Mouse (Mus musculus) ES-Bruce4 (cell line): Measurements from ENCODE around the gene Stk11ip. TPM values are rescaled to one million over a fixed set of nuclear protein-coding genes. Genes with fewer than 3 reads are reported as not detected.

ENCODE experiments used
- H3K27ac ChIP-seq: 2 replicates; pipeline ENCODE4 v1.5.1; 2012; ENCODE audit warnings: low read length, inconsistent platforms; ENCODE audit not compliant: insufficient read depth
- H3K27me3 ChIP-seq: 2 replicates; pipeline ENCODE4 v1.6.1; 2012; ENCODE audit warnings: mild to moderate bottlenecking, low read length, inconsistent platforms; ENCODE audit not compliant: control insufficient read depth, poor library complexity, insufficient read depth, severe bottlenecking
- H3K36me3 ChIP-seq: 2 replicates; pipeline ENCODE4 v1.6.1; 2012; ENCODE audit warnings: inconsistent platforms, mild to moderate bottlenecking, low read length, moderate library complexity; ENCODE audit not compliant: control insufficient read depth, poor library complexity, insufficient read depth, severe bottlenecking
- H3K4me1 ChIP-seq: one replicate; pipeline ENCODE4 v1.8.1; 2011; ENCODE audit warnings: low read length; ENCODE audit not compliant: control insufficient read depth, insufficient read depth
- H3K4me3 ChIP-seq: 2 replicates; pipeline ENCODE4 v1.5.1; 2011; ENCODE audit warnings: low read depth, mild to moderate bottlenecking, low read length
- H3K9ac ChIP-seq: 2 replicates; pipeline ENCODE4 v1.6.1; 2012; ENCODE audit warnings: low read depth, mild to moderate bottlenecking, inconsistent platforms; ENCODE audit not compliant: poor library complexity, severe bottlenecking
- H3K9me3 ChIP-seq: replicated peaks from 2 replicates; pipeline ENCODE4 v1.6.1; 2012; ENCODE audit warnings: mild to moderate bottlenecking, low read length, inconsistent platforms; ENCODE audit not compliant: control insufficient read depth, poor library complexity, insufficient read depth, severe bottlenecking
- CTCF ChIP-seq: IDR thresholded peaks from one replicate; pipeline ENCODE4 v1.8.1; 2011; ENCODE audit warnings: low read depth, low read length
- EP300 ChIP-seq: IDR thresholded peaks from 2 replicates; pipeline ENCODE4 v1.6.1; 2011; ENCODE audit warnings: low read depth, low read length; ENCODE audit not compliant: insufficient read depth
- POLR2A ChIP-seq: IDR thresholded peaks from one replicate; pipeline ENCODE4 v1.8.1; 2011; ENCODE audit warnings: low read length; ENCODE audit not compliant: insufficient read depth
- polyA plus RNA-seq: library from polyadenylated mRNA; stranded (reverse); fragments of >200 nt; gene quantifications from 2 replicates; pipeline ENCODE4 v1.2.4, GENCODE M21; 2011; ENCODE audit warnings: low read depth; ENCODE audit not compliant: missing spikeins, insufficient read depth, insufficient read length

Gene Stk11ip
- polyA plus RNA-seq, 1 experiment = 22.7 TPM

GRCm38 (mm10) chr1:75502945-75503650, 18.2 kb upstream of the Stk11ip start:
- no peak overlapping the region for H3K9ac ChIP-seq
- TF ChIP-seq CTCF (no peak), EP300 (no peak), POLR2A (no peak)
- H3K4me1 ChIP-seq = peaks cover 5% of the 10 kb centered on the region
- no peaks in the 10 kb centered on the region for H3K9me3 ChIP-seq
- no peaks in the 10 kb centered on the region for H3K36me3 ChIP-seq
- no peaks in the 10 kb centered on the region for H3K27me3 ChIP-seq
- H3K4me3 ChIP-seq = peak overlapping the region; percentile 10
- no peak overlapping the region for H3K27ac ChIP-seq

- Histone ChIP-seq H3K27ac (no peak overlapping the region), H3K36me3 (no peaks in the 10 kb centered on the region), H3K9me3 (no peaks in the 10 kb centered on the region), H3K4me1 (peaks cover 5% of the 10 kb centered on the region), H3K4me3 (peak overlapping the region; percentile 10), H3K9ac (no peak overlapping the region), H3K27me3 (no peaks in the 10 kb centered on the region)
- no peak for TF ChIP-seq CTCF
- no peak for TF ChIP-seq POLR2A
These were observed 17.7 kb upstream of the Stk11ip start for GRCm38 (mm10) chr1:75503651-75503980.

- Histone ChIP-seq H3K27ac (no peak overlapping the region), H3K36me3 (no peaks in the 10 kb centered on the region), H3K9me3 (no peaks in the 10 kb centered on the region), H3K9ac (peak overlapping the region; percentile 91), H3K4me3 (no peak overlapping the region), H3K27me3 (no peaks in the 10 kb centered on the region), H3K4me1 (peaks cover 8% of the 10 kb centered on the region)
- no peak for TF ChIP-seq CTCF
- no peak for TF ChIP-seq POLR2A
- no peak for TF ChIP-seq EP300
These were observed 16.9 kb upstream of the Stk11ip start for GRCm38 (mm10) chr1:75504256-75505045.

- no peak overlapping the region for H3K27ac ChIP-seq
- H3K36me3 ChIP-seq = no peaks in the 10 kb centered on the region
- TF ChIP-seq EP300 (no peak), CTCF (no peak), POLR2A (no peak)
- H3K4me3 ChIP-seq = peak overlapping the region; percentile 57
- H3K9ac ChIP-seq = peak overlapping the region; percentile 91
- peaks cover 11% of the 10 kb centered on the region for H3K4me1 ChIP-seq
- no peaks in the 10 kb centered on the region for H3K9me3 ChIP-seq
- H3K27me3 ChIP-seq = no peaks in the 10 kb centered on the region
These were observed 16.0 kb upstream of the Stk11ip start for GRCm38 (mm10) chr1:75505159-75505955.

- peak within 1 kb of the TSS; percentile 57 for H3K4me3 ChIP-seq
- peaks cover 11% of the 10 kb centered on the region for H3K4me1 ChIP-seq
- no peaks in the 10 kb centered on the region for H3K27me3 ChIP-seq
- peak within 1 kb of the TSS; percentile 91 for H3K9ac ChIP-seq
- H3K36me3 ChIP-seq = no peaks in the 10 kb centered on the region
- H3K9me3 ChIP-seq = no peaks in the 10 kb centered on the region
- H3K27ac ChIP-seq = no peak within 1 kb of the TSS
- TF ChIP-seq POLR2A = no peak
- TF ChIP-seq EP300 = peak; percentile 20; the same call in 1 of the 2 replicates
- TF ChIP-seq CTCF = no peak
These were observed 15.1 kb upstream of the Stk11ip start, which contains the start of gene Obsl1 for GRCm38 (mm10) chr1:75505956-75506831. Obsl1 (minus strand) TSS chr1:75506452.
